Mouse (Mus musculus) frontal cortex, postnatal 36 days (tissue): ENCODE data around the gene Tnfrsf21.

Experiments
- DNase-seq, 2 experiments: peaks; one replicate each; pipeline ENCODE4 v3.0.0; 2022; ENCODE audit warnings: low spot score in 2 of 2

Tnfrsf21 gene

GRCm38 (mm10) chr17:43016371-43017331 lies at the start of gene Tnfrsf21:
Gene Tnfrsf21, plus strand, starts transcription at chr17:43016555.
- peak; percentile 94 to 96 for DNase-seq

- no peak for DNase-seq
Measured at GRCm38 (mm10) chr17:42968174-42968573, 48.2 kb upstream of the Tnfrsf21 start.

- DNase-seq = no peak
Measured at GRCm38 (mm10) chr17:42975312-42975996, 40.9 kb upstream of the Tnfrsf21 start.

DNA sequence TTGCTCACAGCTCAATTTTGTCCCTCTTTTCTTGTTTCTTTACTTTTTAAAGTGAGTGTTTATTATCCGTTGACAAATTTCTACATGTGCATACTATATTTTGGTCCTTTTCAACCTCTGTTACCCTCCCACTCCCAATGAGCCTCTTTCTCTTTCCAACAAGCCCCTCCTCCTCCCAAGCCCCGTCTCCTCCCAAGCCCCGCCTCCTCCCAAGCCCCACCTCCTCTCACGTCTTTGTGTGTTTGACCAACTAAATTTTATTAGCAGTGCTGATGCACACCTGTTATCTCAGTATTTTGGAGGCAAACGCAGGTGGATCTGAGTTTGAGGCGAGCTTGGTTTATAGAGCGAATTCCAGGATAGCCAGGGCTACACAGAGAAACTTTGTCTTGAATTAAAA lies 38.6 kb upstream of the Tnfrsf21 start:
- no peak for DNase-seq

GRCm38 (mm10) chr17:42978345-42978744 lies 38.0 kb upstream of the Tnfrsf21 start:
- no peak for DNase-seq

DNA sequence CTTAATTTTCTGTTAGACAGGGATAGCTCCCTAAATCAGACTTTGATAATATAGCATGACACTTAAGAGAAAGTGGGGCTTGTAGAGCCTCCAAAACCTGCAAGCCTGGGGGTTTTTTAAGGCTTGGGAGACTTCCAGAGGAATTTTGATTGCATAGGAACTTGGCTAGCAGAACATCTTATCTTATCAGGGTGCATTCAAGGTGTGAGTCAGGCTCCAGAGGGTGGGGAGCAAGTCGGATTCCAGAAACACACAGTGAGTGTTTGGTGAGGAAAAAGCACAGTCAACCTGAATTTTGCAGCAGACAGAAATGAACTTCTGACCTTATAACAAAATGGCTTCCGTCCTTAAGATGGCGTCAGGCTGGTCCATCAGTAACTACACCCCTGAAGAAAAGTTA lies 34.5 kb upstream of the Tnfrsf21 start:
- no peak for DNase-seq

DNA sequence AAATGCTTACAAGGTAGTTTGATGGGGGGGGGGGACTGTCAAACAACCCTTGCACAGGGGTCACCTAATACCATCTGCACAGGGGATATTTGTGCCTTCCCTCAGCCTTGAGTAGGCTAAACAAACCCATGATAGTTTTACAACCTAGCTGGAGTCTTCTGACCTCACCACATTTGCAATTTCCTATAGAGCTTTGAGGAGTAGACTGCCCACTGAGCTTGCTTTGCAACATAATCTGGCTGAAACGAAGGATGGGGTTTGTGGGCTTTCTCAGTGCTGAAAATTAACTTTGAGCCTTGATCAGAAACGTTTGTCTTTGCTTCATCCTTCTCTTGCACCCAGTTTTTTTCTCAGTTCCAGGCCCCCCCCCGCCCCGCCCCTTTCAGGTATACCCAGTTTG lies 33.8 kb upstream of the Tnfrsf21 start:
- no peak for DNase-seq

- DNase-seq = no peak
Measured at GRCm38 (mm10) chr17:42985837-42986589, 30.3 kb upstream of the Tnfrsf21 start.

DNA sequence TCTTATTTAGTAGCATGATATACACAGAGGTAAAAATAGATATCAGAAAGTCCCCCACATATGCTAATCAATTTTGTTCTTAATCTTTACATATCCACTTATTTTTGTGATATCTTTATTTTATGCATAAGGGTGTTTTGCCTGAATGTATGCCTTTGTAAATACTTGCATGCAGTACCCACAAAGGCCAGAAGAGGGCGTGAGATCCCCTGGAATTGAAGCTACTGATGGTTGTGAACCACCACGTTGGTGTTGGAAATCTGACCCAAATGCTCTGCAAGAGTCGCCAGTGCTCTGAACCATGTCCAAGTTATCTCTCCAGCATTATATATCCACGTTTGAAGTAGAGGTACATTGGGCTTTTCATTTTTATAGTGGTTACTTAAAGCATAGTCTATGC lies 28.7 kb upstream of the Tnfrsf21 start:
- DNase-seq = no peak

DNA sequence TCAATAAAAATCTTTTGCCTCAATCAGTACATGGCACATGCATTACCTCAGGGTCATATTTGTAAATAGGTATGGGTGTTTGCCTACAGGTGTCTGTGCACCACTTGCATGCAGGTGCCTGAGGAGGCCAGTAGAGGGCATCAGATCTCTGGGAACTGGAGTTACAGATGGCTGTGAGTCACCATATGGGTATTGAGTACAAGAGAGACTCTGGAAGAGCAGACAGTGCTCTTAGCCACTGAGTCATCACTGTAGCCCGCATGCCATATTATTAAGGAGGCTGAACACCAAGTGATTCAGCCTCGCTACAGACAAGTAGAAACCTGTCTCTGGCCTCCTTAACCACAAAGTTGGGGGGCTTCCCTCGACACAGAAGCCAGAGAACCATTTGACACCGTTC lies 26.4 kb upstream of the Tnfrsf21 start:
- DNase-seq = no peak

- DNase-seq = no peak
Measured at GRCm38 (mm10) chr17:42991112-42991511, 25.2 kb upstream of the Tnfrsf21 start.

GRCm38 (mm10) chr17:42999446-42999977 lies 16.8 kb upstream of the Tnfrsf21 start:
- DNase-seq = no peak

DNA sequence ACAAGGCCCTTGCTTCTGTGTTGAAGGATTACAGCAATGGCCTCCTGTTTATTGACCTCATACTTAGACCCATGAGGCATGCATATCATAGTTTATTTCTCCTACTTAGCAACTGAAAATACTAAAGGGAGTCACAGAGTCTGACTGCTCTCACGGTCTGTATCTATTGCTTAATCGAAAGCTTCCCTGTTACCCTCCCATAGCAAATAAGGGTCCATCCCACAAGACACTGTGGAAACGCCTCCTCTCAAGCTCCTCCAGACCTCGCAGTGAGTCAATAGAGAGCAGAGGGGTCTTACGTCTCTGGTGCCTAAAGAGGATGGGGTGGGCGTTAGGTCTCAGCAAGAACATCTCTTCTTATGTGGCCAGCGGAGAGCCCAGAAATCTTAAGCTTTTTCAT lies 15.8 kb upstream of the Tnfrsf21 start:
- DNase-seq = no peak

DNA sequence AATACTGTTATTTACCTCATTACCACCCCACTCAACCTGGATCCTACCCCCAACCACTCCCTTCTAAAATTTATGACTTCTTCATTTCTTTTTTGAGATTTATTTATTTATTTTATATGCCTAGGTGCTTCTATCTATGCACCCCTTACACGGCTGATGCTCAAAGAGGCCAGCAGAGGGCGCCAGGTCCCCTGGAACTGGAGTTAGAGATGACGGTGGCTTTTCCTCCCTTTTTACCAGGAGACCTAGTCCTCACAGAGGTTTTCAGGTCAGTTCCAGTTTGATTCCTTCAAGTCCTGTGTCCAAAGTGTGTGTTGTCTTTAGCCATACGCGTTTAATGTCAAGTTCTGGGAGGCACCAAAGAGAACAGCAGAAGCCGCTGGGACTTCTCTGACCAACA lies 3.6 kb upstream of the Tnfrsf21 start:
- peak in 1 of 2 experiments; percentile 50 for DNase-seq

- peak; percentile 44 to 52 for DNase-seq
Measured at GRCm38 (mm10) chr17:43017341-43018052, 1.1 kb downstream of the Tnfrsf21 start.

GRCm38 (mm10) chr17:43018071-43018470 lies 1.7 kb downstream of the Tnfrsf21 start:
- no peak for DNase-seq

- no peak for DNase-seq
Measured at GRCm38 (mm10) chr17:43019660-43020059, 3.3 kb downstream of the Tnfrsf21 start.

DNA sequence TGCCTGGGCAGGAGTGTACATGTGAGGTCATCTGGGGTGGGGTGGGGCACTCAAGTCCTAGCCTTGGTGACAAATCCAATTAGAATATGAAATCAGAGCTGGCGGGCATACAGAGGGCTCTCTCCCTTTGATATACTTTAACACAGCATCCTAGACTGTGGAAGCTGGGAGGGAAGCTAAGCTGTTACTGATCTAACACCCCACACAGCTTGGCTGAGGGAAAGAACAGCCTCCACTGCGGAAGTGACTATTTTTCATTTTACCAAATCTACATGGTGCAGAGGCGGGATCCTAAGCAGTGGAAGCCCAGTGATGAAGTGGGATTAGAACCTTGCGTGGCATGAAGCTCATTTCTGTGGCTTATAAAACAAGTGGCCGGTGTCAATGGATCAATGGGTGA lies 4.7 kb downstream of the Tnfrsf21 start:
- peak; percentile 45 to 65 for DNase-seq

- no peak for DNase-seq
Measured at GRCm38 (mm10) chr17:43022056-43022455, 5.7 kb downstream of the Tnfrsf21 start.

GRCm38 (mm10) chr17:43023637-43024217 lies 7.4 kb downstream of the Tnfrsf21 start:
- no peak for DNase-seq

- DNase-seq = no peak
Measured at GRCm38 (mm10) chr17:43024531-43024930, 8.2 kb downstream of the Tnfrsf21 start.
